Mouse (Mus musculus): ENCODE measurements around the gene Sptlc3.

The Sptlc3 gene

DNA sequence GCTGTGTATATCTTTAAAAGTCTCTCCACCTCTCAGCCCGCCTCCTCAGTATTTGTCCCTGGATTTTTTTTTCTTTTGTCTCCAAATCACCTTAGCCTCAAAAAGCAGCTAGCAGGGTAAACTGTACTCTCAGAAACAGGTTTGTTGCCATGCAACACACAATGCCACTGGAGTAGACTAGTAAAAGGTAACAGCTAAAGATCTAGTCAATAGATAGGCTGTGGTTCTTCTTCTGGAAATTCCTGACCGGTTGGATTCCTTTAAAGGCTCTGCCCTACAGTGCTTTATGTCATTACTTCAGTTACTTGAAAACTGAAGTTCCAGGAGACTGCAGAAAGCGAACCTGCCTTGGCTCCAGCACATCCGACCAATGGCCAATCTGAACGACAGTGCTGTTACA, at the start of gene Sptlc3:
TSS of gene Sptlc3 (plus strand) at position 78 of the 400 bp plus-strand sequence.
- no peak for DNase-seq (ENCODE audit: low spot score)

DNA sequence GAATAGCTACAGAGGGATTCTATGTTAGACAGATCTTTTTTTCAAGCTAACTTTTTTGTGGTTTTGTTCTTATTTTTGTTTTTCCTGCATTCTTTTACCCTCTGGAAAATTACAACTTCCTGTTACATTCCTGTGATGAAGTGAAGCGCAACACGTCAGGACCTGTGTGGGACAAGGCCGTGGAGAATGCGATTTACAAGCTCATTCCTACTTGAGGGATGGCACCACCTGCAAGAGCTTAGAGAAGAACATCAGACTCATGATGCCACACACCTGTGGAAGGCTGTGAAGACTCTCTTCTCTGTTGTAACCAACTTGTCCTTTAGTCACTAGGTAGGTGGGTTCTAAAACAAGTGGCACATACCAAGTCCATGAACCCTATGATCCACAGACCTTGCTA, 26.0 kb upstream of the Sptlc3 start:
- no peak for DNase-seq (ENCODE audit: low spot score)

- DNase-seq (ENCODE audit: low spot score) = no peak
These were observed 5.0 kb upstream of the Sptlc3 start for GRCm38 (mm10) chr2:139488708-139489107.

DNA sequence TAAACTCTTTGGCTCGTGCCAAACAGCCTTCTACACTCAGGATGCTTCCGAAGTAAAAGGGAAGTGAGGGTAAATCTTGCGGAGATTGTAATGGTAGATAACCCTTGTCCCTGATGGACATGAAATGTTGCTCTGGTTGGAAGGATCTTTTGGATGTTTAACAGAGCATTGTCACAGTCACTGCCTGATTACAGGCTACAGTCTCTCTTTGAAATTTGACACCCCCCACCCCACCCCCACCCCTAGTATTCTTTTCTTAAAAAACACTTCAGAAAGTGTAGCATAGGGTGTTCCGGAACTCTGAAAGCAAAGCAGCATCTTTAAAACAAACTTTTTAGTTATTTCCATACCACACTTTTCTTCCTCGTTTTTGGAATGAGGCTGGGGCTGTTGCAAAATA, 916 bp downstream of the Sptlc3 start:
- no peak for DNase-seq (ENCODE audit: low spot score)

DNA sequence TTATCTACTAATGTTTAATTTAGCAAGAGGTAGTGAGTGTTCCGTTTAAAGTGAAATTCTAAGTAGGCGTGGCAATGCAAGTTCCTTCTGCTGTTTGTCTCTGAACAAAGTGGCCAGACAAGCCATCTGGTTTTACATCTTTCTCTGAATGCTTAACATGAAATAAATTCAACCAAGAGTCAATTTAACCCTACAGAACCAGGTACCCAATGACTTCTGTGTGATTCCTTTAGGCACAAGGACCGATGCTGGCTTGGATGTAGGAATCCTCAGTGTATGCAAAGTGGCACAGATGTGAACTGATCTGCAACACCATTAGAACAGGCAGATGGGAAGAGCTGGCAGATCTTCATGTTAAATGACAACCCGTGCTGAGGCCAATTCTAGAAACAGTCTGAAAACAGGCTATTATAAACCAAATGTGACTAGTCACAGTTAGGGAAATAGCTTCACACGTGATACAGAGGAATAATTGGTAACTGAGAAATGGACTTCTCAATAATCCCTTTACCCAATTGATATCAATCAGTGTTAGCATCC, 68.3 kb downstream of the Sptlc3 start:
- DNase-seq (ENCODE audit: low spot score) = no peak

DNA sequence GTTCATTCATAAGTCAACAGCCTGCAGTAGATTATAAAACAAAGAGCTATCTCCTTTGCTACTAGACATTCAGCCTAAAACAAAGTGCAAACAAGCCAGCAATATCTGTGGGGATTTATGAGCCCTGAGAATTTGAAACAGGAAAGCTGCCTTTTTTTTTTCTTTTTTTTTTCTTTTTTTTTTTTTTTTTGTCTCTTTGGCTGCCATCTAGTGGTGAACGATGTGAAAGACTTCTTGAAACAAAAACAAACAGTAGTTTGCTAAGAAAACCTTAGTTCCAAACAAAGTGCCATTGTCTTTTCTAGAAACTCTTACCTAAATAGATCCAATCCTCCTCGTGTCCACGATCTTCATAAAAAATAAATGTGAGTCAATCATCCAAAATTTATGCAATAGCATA, 85.6 kb downstream of the Sptlc3 start:
- no peak for DNase-seq (ENCODE audit: low spot score)

DNA sequence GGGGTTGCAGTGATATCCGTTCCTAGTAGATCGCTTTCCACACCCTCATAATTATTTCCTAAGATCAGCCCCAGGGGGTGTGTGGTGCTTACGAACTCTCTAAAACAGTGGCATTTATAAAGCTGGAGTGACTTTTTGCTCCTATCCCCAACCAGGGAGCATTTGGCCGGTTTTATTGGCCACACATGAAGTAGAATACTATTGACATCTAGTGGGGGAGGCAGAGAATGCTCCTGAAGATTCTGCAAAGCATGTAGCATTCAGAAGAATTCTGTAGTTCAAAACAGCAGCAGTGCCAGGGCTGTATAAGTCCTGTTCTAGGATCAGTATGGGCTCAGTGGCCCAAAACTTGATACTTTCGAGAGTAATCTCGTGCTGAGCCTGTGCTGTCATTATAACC, 89.1 kb downstream of the Sptlc3 start:
- DNase-seq (ENCODE audit: low spot score) = no peak

- DNase-seq (ENCODE audit: low spot score) = no peak
These were observed 94.0 kb downstream of the Sptlc3 start for GRCm38 (mm10) chr2:139587660-139588200.

DNA sequence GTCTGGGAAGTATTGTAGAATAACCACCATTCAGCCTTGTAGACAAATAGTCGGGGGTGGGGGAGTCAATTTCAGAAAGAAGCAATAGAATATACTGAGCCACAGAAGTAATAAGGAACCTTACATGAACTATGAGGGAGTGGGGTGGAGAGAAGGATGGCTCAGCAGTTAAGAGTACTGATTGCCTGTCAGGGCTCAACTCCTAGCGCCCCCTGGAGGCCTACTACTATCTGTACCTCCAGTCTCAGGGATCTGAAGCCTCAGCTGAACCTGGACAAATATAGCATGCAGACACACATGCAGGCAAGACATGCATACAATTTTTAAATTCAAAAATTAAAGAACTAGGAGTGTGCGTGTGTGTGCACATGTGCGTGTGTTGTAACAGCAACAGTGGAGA, 96.2 kb downstream of the Sptlc3 start:
- DNase-seq (ENCODE audit: low spot score) = no peak

- DNase-seq (ENCODE audit: low spot score) = peak; percentile 42
These were observed 97.4 kb downstream of the Sptlc3 start for GRCm38 (mm10) chr2:139590888-139591698.

DNA sequence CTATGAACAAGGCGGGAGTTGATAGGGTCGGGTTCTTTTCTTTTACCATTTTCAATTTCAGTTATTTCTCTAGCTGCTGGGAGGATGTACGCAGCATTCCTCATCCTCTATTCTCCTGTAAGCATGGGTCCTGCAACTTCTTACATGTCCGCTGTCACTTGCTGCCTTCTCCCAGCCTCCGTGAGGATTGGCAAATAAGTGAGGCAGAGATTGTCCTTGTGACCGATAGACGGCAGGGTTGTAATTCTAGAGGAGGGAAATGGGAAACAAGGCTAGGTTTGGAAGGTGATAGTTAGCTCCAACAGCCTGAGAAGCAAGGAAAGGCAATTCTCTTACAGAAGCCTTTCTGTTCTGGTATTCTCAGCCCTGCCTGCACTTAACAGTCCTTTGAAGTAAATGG, 98.4 kb downstream of the Sptlc3 start:
- DNase-seq (ENCODE audit: low spot score) = no peak

- DNase-seq (ENCODE audit: low spot score) = no peak
These were observed 103.5 kb downstream of the Sptlc3 start for GRCm38 (mm10) chr2:139597229-139597628.

DNA sequence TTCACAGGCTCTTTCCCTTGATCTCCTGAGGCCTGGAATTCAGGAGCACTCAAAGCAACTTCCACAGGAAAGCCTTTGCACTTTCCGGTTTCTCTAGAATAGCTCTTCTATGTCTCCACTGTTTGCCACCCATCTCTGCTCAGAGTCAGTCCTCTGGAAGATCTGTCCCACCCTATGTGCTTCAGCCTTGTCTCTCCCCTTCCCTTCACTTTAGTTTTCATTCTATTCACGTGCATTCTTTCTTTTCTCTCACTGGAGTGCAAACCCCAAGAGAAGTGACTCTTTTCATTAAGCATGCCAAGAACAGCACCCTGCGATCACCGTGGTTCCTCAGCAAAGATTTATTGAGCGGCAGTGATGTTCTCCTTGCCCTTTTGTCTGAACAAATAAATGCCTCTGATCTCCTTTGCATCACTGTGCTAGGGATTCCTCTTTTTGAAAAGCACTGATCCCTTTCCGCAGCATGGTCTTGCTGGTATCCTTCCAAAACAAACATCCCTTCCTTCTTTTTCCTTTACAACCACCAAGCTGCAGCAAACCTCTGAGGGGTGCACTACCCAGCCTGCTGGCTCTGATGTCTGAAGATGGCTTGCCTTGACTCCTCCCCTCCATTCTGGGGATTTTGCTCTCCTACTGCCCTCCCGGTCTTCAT, 108.0 kb downstream of the Sptlc3 start:
- no peak for DNase-seq (ENCODE audit: low spot score)

GRCm38 (mm10) chr2:139608167-139608566, 114.5 kb downstream of the Sptlc3 start:
- DNase-seq (ENCODE audit: low spot score) = no peak

DNA sequence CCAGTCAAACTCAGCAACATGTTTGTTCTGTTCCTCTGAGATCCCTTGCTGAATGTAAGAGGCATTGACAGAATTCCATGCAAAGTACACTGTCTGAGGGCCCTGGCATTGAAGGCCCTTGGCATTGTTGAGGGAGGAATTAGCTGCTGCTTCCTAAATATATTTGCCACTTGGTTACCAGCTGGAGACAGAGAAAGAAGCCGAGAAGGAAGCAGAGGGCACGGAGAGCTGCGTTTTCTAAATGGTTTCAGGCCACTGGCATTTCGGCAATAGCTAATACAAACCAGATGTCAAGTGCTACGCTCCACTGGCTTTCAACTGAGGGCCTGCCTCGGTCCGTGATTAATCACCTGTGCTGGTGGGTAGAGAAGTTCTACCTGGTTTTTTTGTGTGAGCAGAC, 115.1 kb downstream of the Sptlc3 start:
- no peak for DNase-seq (ENCODE audit: low spot score)

- no peak for DNase-seq (ENCODE audit: low spot score)
These were observed 115.5 kb downstream of the Sptlc3 start for GRCm38 (mm10) chr2:139609231-139609630.

- no peak for DNase-seq (ENCODE audit: low spot score)
These were observed 116.1 kb downstream of the Sptlc3 start for GRCm38 (mm10) chr2:139609662-139610291.

DNA sequence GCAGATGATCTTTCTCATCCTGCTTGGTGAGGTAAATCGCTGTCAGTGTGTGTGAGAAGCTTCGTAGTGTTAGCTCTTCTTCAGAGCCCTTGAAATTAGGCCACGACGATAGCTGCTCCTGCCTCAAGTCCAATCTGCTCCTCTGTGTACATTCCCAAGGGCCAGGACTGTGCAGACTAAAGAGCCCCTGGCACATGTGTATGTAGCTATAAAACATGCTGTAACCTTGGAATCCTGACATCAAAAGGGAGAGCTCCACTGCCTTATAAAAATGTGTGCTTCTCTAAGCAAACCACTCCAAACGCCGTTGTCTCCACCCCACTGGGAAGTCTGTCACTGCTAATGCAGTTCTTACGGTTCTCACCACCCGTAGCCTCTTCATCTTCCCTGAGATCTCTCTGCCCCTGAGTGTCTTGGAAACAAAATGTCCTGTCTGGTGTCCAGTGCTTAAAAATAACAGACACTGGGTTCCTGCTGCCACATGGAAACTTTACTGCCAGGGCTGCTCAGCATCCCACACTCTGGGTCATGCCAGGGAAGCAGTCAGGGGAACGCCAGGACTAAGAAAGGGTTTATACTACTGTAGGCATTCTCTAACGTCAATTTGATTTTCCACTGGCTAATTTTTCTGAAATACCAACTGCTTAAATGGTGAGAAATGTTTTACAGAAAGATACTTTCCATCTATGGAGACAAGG, 118.8 kb downstream of the Sptlc3 start:
- no peak for DNase-seq (ENCODE audit: low spot score)

DNA sequence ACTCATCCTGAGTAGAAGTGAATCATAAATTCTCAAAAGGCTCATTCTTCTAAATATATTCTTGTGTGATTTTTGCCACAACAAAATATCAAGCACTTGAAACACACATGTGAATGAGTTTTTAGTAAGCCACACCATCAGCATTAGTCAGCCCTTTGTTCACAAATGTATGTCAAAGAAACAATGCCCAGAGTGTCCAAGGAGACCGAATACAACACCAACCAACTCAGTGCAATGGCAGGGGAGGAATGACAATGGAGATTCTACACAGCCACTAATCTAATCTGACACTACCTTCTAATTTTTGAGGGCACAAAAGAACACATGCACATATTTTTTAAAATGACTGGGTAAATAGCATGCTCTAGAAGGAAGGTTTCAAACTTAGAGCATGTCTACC, 132.8 kb downstream of the Sptlc3 start:
- no peak for DNase-seq (ENCODE audit: low spot score)

DNA sequence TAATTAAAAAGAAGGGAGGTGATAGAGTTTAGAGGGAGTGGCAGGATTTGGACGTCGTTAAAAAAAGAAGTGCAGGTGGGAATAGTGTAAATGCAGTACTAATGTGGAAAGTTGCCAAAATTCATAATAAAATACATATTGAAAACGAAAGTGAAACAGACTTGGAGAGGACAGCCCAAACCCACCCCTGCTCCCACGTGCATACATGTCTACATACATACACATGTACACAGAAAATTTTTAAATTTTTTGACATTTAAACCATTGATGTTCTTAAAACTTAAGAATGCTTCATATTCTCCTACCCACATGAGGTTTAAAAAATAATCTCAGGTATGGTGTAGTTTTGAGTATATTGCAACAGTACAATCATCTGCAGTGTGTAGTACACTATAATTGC, 135.0 kb downstream of the Sptlc3 start:
- DNase-seq (ENCODE audit: low spot score) = no peak

GRCm38 (mm10) chr2:139629653-139630052, 135.9 kb downstream of the Sptlc3 start:
- DNase-seq (ENCODE audit: low spot score) = no peak

DNA sequence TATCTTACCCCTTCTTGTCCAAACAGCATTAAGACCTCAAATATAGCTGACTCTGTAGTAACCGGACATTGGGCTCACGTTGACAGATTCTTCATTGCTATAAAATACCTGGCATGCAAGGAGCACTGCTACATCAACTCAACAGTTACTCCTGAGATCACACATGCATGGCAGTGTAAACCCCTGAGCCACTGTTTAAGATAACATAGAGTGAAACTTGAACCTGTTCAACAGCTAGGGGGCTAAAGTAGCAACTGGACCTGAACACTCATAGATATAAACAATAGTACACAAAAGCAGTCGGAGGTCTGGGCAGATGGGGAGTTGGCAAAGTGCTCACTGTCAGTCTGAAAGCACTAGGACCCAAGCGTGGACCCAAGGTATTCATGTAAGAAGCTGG, 140.8 kb downstream of the Sptlc3 start:
- no peak for DNase-seq (ENCODE audit: low spot score)

All from MN1 (cell line).